Mouse (Mus musculus) lung, adult 10 weeks (tissue): ENCODE measurements around the gene Crygs. TPM values are rescaled to one million over a fixed set of nuclear protein-coding genes. Genes with fewer than 3 reads are reported as not detected.

Experiments
- polyA plus RNA-seq: library from polyadenylated mRNA; stranded (reverse); fragments of 350-450 nt; fragmentation: Illumina TruSeq; extraction: RNeasy Lipid Tissue Mini Kit (QIAGEN cat#74804); gene quantifications from one replicate; pipeline ENCODE4 v1.2.3, GENCODE M21; 2014; ENCODE audit warnings: low read depth, low replicate concordance; ENCODE audit not compliant: insufficient read depth

Crygs gene
- not detected for polyA plus RNA-seq

DNA sequence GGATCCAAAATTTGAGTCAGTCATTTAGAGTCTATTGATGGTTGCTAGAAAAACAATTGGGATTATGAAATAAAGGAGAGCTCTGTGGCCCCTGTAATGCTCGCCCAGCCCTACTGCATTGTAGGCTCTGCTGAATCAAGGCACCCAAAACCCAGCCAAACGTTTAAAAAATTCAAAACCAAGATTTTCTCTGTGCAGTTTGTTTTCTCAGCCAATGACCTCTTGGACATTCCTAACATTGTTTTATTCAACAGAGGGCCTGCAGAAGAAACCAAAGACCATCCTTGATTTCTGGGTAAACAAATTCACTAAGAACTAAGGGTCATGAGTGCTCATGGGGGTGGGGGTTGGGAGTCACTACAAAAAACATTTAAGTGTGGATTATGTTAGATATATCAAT is at the start of gene Crygs:
TSS of gene Crygs (minus strand) at position 101 of the 400 bp plus-strand sequence.

DNA sequence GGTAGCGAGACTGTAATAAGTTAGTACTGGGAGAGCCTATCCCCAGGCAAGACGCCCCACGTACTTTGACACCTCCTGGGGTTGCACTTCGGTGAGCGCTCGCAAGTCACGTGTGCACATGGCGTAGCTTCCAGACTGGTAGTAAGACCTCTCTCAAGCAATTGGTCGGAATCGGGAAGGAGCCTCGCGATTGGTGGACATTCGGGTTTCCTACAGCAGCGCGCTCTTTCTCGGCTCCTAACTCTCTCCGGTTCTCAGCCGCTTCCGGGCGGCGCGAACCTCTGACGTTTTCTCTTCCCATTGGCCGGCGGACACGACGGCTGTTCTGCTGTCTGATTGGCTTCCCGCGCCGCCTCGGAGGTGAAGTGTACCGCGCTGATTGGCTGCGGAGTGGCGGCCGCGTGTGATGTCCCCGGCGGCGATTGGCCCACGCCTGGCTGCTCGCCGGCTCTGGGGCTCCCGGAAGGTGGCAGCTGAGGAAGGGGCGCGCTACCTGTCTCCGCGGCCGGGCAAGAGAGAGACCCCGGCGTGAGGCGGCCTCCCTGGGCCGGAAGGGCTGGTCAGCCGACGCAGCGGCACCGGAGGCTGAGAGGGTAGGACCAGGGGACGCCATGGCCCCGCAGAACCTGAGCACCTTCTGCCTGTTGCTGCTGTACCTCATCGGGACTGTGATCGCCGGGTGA is 46.2 kb upstream of the Crygs start, which contains the start of the genes Tbccd1 and Dnajb11:
TSS of gene Tbccd1 (minus strand) at position 239 of the 683 bp plus-strand sequence.
TSS of gene Dnajb11 (plus strand) at position 415 of the 683 bp plus-strand sequence.

Other genes starting within 250 kb of the Crygs start
- 0.50 TPM for gene Dgkg, start 154.4 kb downstream of the Crygs start, polyA plus RNA-seq
- 7.0 TPM for gene Tbccd1, start 46.1 kb upstream of the Crygs start, polyA plus RNA-seq
- gene Dnajb11, start 46.3 kb upstream of the Crygs start, polyA plus RNA-seq, result 54.6 TPM
- 1.4 TPM for gene Ahsg, start 79.7 kb upstream of the Crygs start, polyA plus RNA-seq
- gene Fetub, start 106.8 kb upstream of the Crygs start, polyA plus RNA-seq, result 5.4 TPM
- gene Hrg, start 139.5 kb upstream of the Crygs start, polyA plus RNA-seq, result not detected
- gene Kng2, start 217.9 kb upstream of the Crygs start, polyA plus RNA-seq, result 0.44 TPM
- not detected for gene Kng1, start 246.3 kb upstream of the Crygs start, polyA plus RNA-seq